Mouse (Mus musculus) intestine, postnatal 0 days (tissue): ENCODE measurements at regions not wholly inside any gene's neighbourhood (a gene's known extent, or its start where the extent isn't known, plus 50 kb on each side); places are given as distances from the start of the nearest gene placed in this dataset.

ENCODE experiments used
- ATAC-seq: fragments of 200-750 bp; cut with Nextera tagmentation; 2 replicates; pipeline ENCODE4 v1.8.0; 2017; ENCODE audit warnings: mild to moderate bottlenecking, moderate TSS enrichment, moderate library complexity
- H3K27ac ChIP-seq: fragments of 300-500 bp; sonication (generic); 2 replicates; pipeline ENCODE4 v1.5.1; 2014; ENCODE audit warnings: mild to moderate bottlenecking, low read depth, low read length, moderate library complexity
- H3K27me3 ChIP-seq: fragments of 300-500 bp; sonication (generic); replicated peaks from 2 replicates; pipeline ENCODE4 v1.6.1; 2014; ENCODE audit warnings: low read length, mixed read lengths; ENCODE audit not compliant: control insufficient read depth, insufficient read depth
- H3K36me3 ChIP-seq: fragments of 300-500 bp; sonication (generic); 2 replicates; pipeline ENCODE4 v1.6.1; 2014; ENCODE audit warnings: mild to moderate bottlenecking, moderate library complexity; ENCODE audit not compliant: control insufficient read depth, insufficient read depth
- H3K4me1 ChIP-seq: fragments of 300-500 bp; sonication (generic); replicated peaks from 2 replicates; pipeline ENCODE4 v1.6.1; 2014; ENCODE audit warnings: antibody characterized with exemption, low read length, mixed read lengths; ENCODE audit not compliant: control insufficient read depth, insufficient read depth
- H3K4me2 ChIP-seq: fragments of 300-500 bp; sonication (generic); replicated peaks from 2 replicates; pipeline ENCODE4 v1.6.1; 2014; ENCODE audit warnings: low read depth, mild to moderate bottlenecking, moderate library complexity
- H3K4me3 ChIP-seq: fragments of 300-500 bp; sonication (generic); 2 replicates; pipeline ENCODE4 v1.5.1; 2014; ENCODE audit warnings: low read depth, low read length
- H3K9ac ChIP-seq: fragments of 300-500 bp; sonication (generic); 2 replicates; pipeline ENCODE4 v1.6.1; 2014; ENCODE audit warnings: mild to moderate bottlenecking, low read depth, low read length
- H3K9me3 ChIP-seq: fragments of 300-500 bp; sonication (generic); 2 replicates; pipeline ENCODE4 v1.6.1; 2016; ENCODE audit warnings: mixed run types; ENCODE audit not compliant: control insufficient read depth
- CTCF ChIP-seq: sonication (generic); IDR thresholded peaks from 2 replicates; pipeline ENCODE4 v1.5.1; 2016; ENCODE audit warnings: low read depth, mild to moderate bottlenecking, control low read depth, antibody characterized with exemption, moderate library complexity
- WGBS: fragments of 180-500 bp; shearing (Covaris S2); extraction: QIAGEN DNeasy Blood & Tissue Kit; methylation state at CpG from one replicate; pipeline ENCODE4 v1.1.7; 2014; 5-methylcytosine and 5-hydroxymethylcytosine counted together

GRCm38 (mm10) chr1:144309901-144310300 is 60.9 kb upstream of the Rgs1 start:
- no peaks in the 10 kb centered on the region for H3K9me3 ChIP-seq
- no peak for TF ChIP-seq CTCF
- H3K36me3 ChIP-seq: no peaks in the 10 kb centered on the region
- no peak overlapping the region for H3K27ac ChIP-seq
- no peak overlapping the region for H3K4me3 ChIP-seq
- H3K27me3 ChIP-seq: no peaks in the 10 kb centered on the region
- 63% methylated on average over 3 of the region's 3 CpGs for WGBS
- H3K9ac ChIP-seq: no peak overlapping the region
- no peaks in the 10 kb centered on the region for H3K4me1 ChIP-seq
- ATAC-seq: no peak
- H3K4me2 ChIP-seq: no peak overlapping the region

GRCm38 (mm10) chr1:144308313-144308712 is 59.3 kb upstream of the Rgs1 start:
- H3K27ac ChIP-seq: no peak overlapping the region
- H3K27me3 ChIP-seq: no peaks in the 10 kb centered on the region
- no peaks in the 10 kb centered on the region for H3K9me3 ChIP-seq
- ATAC-seq: no peak
- H3K4me1 ChIP-seq: no peaks in the 10 kb centered on the region
- 74% methylated on average over 5 of the region's 5 CpGs for WGBS
- no peaks in the 10 kb centered on the region for H3K36me3 ChIP-seq
- no peak overlapping the region for H3K4me3 ChIP-seq
- H3K4me2 ChIP-seq: no peak overlapping the region
- no peak overlapping the region for H3K9ac ChIP-seq
- no peak for TF ChIP-seq CTCF

GRCm38 (mm10) chr1:144307854-144308285 is 58.8 kb upstream of the Rgs1 start:
- Histone ChIP-seq H3K4me3 (no peak overlapping the region), H3K36me3 (no peaks in the 10 kb centered on the region), H3K9me3 (no peaks in the 10 kb centered on the region), H3K4me2 (no peak overlapping the region), H3K9ac (no peak overlapping the region), H3K27me3 (no peaks in the 10 kb centered on the region), H3K27ac (no peak overlapping the region), H3K4me1 (no peaks in the 10 kb centered on the region)
- 89% methylated on average over 2 of the region's 2 CpGs for WGBS
- no peak for ATAC-seq
- no peak for TF ChIP-seq CTCF

GRCm38 (mm10) chr1:144307017-144307853 is 58.2 kb upstream of the Rgs1 start:
- Histone ChIP-seq H3K9ac (no peak overlapping the region), H3K9me3 (no peaks in the 10 kb centered on the region), H3K4me2 (no peak overlapping the region), H3K27me3 (no peaks in the 10 kb centered on the region), H3K4me1 (no peaks in the 10 kb centered on the region), H3K36me3 (no peaks in the 10 kb centered on the region), H3K27ac (no peak overlapping the region), H3K4me3 (no peak overlapping the region)
- no peak for TF ChIP-seq CTCF
- ATAC-seq: no peak
- WGBS: 77% methylated on average over 7 of the region's 7 CpGs

GRCm38 (mm10) chr1:144306284-144306683 is 57.2 kb upstream of the Rgs1 start:
- Histone ChIP-seq H3K27me3 (no peaks in the 10 kb centered on the region), H3K4me1 (no peaks in the 10 kb centered on the region), H3K4me3 (no peak overlapping the region), H3K9me3 (no peaks in the 10 kb centered on the region), H3K36me3 (no peaks in the 10 kb centered on the region), H3K9ac (no peak overlapping the region), H3K4me2 (no peak overlapping the region), H3K27ac (no peak overlapping the region)
- WGBS: 36% methylated on average over 2 of the region's 2 CpGs
- 0 out of 2 replicates have a peak, but pooled peaks have one; percentile 49 for ATAC-seq
- no peak for TF ChIP-seq CTCF

- H3K4me3 ChIP-seq: no peak overlapping the region
- no peaks in the 10 kb centered on the region for H3K9me3 ChIP-seq
- H3K27me3 ChIP-seq: no peaks in the 10 kb centered on the region
- ATAC-seq: no peak
- TF ChIP-seq CTCF: no peak
- H3K9ac ChIP-seq: no peak overlapping the region
- H3K36me3 ChIP-seq: no peaks in the 10 kb centered on the region
- H3K4me2 ChIP-seq: no peak overlapping the region
- no peaks in the 10 kb centered on the region for H3K4me1 ChIP-seq
- 85% methylated on average over 2 of the region's 2 CpGs for WGBS
- H3K27ac ChIP-seq: no peak overlapping the region
These were observed 51.6 kb upstream of the Rgs1 start for GRCm38 (mm10) chr1:144300670-144301069.
